Mouse (Mus musculus): ENCODE data around the gene Btnl1. TPM values are rescaled to one million over a fixed set of nuclear protein-coding genes. Genes with fewer than 3 reads are reported as not detected.

The Btnl1 gene
- polyA plus RNA-seq, 1 experiment, result not detected

DNA sequence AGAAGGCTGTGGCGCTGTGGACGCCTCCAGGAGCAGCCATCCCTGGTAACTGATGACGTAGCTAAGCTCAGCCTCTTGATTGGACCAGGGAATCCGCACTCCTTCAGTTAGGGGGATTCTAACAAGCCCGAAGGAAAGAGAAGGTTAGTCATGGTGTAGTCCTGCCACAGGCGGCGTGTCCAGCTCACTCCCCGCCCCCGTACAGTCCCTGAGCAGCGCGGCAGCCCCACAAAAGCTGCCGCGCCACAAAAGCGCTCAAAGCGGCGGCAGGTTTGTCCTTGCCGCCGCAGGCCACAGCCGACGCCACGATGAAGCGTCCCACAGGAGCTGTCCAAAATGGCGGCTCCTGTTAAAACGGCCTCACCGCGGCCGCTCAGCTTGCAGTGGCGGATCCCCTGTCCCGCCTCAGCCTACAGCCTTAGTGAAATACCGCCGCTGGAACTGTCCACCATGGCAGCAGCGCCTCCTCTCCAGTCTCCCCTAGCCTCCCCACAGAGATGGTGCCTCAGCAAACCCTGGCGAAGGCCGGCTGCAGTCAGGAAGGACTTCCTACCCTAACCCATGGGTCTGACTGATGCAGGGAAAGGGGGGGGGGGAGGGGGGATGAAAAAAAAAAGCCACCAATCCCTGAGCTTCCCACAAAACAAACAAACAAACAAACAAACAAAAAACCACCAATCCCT, 21.9 kb downstream of the Btnl1 start, which contains the start of gene BC051142:
Gene BC051142, plus strand, starts transcription at position 110 of the 683 bp plus-strand sequence.
- H3K4me1 ChIP-seq (ENCODE audit: control insufficient read depth, insufficient read depth, low read length), result no peaks in the 10 kb centered on the region
- under 1% methylated on average over 34 of the region's 34 CpGs for WGBS
- H3K36me3 ChIP-seq (ENCODE audit: control insufficient read depth, insufficient read depth, low read length), result no peaks in the 10 kb centered on the region

DNA sequence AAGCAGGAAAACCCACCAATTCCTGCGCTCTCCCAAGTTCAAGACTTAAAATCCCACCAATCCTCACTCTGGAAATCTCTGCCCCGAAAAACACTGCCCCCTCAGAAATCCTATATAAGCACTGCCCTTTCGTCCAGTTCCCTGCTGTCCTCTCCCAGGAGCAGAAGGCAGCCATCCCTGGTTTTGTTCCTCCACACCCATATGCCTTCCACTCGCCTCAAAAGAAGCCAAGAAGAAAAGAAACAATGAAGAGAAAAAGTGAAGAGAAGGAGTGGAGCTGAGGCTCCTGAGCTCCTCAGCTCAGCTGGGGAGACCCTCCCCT, 22.4 kb downstream of the Btnl1 start:
- TF ChIP-seq POLR2A (IDR thresholded peaks at IDR 0.05; ENCODE audit: low read depth, low read length) (no peak), CTCF (conservative IDR thresholded peaks at IDR 0.05; ENCODE audit: insufficient read depth, insufficient read length, low read depth, low read length) (no peak)
- no peak overlapping the region for H3K27ac ChIP-seq (ENCODE audit: insufficient read depth, low read depth, low read length)
- 64% methylated on average over 4 of the region's 4 CpGs for WGBS
- no peak for DNase-seq
- no peak overlapping the region for H3K4me3 ChIP-seq (ENCODE audit: insufficient read depth, low read depth, low read length)
- no peaks in the 10 kb centered on the region for H3K27me3 ChIP-seq (replicated peaks; ENCODE audit: control insufficient read depth, insufficient read depth, low read length)
- H3K36me3 ChIP-seq (ENCODE audit: control insufficient read depth, insufficient read depth, low read length), result no peaks in the 10 kb centered on the region
- H3K4me1 ChIP-seq (ENCODE audit: control insufficient read depth, insufficient read depth, low read length), result no peaks in the 10 kb centered on the region

More for the DNA sequence above, 21.9 kb downstream of the Btnl1 start, which contains the start of gene BC051142:
- peak within 1 kb of the TSS; percentile 59 for H3K4me3 ChIP-seq (ENCODE audit: insufficient read depth, low read depth, low read length)
- TF ChIP-seq CTCF (conservative IDR thresholded peaks at IDR 0.05; ENCODE audit: insufficient read depth, insufficient read length, low read depth, low read length) (no peak), POLR2A (IDR thresholded peaks at IDR 0.05; ENCODE audit: low read depth, low read length) (peak; percentile 61)
- peak; percentile 90 for DNase-seq
- peak within 1 kb of the TSS; percentile 32; the same call in 1 of the 2 replicates for H3K27ac ChIP-seq (ENCODE audit: insufficient read depth, low read depth, low read length)
- no peaks in the 10 kb centered on the region for H3K27me3 ChIP-seq (replicated peaks; ENCODE audit: control insufficient read depth, insufficient read depth, low read length)

DNA sequence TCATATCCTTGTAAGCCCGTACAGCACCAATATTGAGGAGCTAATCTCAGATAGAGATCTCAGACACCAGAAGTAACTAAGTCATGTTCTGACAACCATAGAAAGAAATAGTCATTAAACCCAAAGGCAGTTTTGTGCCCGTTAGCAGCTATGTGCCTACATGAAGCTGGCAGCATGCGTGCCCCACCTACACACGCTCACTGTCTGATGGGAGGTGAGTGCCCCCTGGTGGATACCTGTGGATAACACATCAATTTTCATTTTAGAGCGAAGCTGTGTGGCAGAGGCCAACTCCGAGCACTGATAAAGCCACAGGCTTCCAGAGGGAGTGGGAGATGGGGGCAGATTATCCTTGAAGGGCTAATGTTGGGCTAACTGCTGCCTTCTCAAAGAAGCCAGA, 34.2 kb downstream of the Btnl1 start:
- TF ChIP-seq POLR2A (IDR thresholded peaks at IDR 0.05; ENCODE audit: low read depth, low read length) (no peak), CTCF (conservative IDR thresholded peaks at IDR 0.05; ENCODE audit: insufficient read depth, insufficient read length, low read depth, low read length) (peak; percentile 95)
- 18% methylated on average over 6 of the region's 6 CpGs for WGBS
- no peaks in the 10 kb centered on the region for H3K4me1 ChIP-seq (ENCODE audit: control insufficient read depth, insufficient read depth, low read length)
- no peaks in the 10 kb centered on the region for H3K27me3 ChIP-seq (replicated peaks; ENCODE audit: control insufficient read depth, insufficient read depth, low read length)
- H3K36me3 ChIP-seq (ENCODE audit: control insufficient read depth, insufficient read depth, low read length), result no peaks in the 10 kb centered on the region
- DNase-seq, result peak; percentile 75
- H3K27ac ChIP-seq (ENCODE audit: insufficient read depth, low read depth, low read length), result no peak overlapping the region
- no peak overlapping the region for H3K4me3 ChIP-seq (ENCODE audit: insufficient read depth, low read depth, low read length)

DNA sequence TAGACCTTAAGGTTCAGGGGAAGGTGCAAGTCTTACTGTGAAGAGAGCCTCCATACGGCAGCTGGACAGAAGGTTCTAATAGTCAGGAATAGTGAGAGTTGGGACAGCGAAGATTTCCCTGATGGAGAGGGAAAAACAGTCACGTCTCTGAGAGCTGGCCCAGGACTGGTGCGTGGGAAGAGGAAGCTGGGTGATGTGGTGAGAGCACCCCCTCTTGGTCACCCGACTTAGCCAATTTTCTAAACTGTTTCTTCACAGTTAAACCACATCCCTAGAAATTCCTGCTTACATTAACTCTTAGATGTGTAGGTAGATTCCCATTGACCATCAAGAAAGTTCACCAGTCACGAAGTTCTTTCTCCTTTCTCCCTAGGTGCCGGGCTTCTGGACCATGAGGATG, 43.1 kb downstream of the Btnl1 start:
- no peak for DNase-seq
- no peak overlapping the region for H3K4me3 ChIP-seq (ENCODE audit: insufficient read depth, low read depth, low read length)

DNA sequence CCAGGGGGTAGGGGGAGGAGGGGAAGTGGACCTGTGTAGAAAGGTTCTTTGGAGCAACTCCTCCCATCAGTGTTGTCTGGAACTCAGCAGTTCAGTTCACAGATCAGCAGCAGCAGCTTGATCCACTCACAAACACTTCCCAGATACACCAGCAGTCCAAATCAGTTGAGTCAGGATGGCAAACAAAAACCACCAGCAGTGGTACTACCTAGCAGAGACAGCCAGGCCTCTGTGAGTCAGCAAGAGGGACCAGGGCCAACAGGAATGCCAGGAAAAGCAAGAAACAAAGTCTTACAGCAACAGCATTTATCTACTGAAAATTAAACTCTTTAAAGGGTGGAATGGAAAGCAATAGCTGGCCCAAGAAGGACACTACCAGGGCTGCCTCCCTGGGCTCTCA, 50.7 kb downstream of the Btnl1 start:
- Histone ChIP-seq H3K36me3 (ENCODE audit: control insufficient read depth, insufficient read depth, low read length) (no peaks in the 10 kb centered on the region), H3K27ac (ENCODE audit: insufficient read depth, low read depth, low read length) (no peak overlapping the region), H3K4me1 (ENCODE audit: control insufficient read depth, insufficient read depth, low read length) (no peaks in the 10 kb centered on the region), H3K4me3 (ENCODE audit: insufficient read depth, low read depth, low read length) (no peak overlapping the region), H3K27me3 (replicated peaks; ENCODE audit: control insufficient read depth, insufficient read depth, low read length) (no peaks in the 10 kb centered on the region)
- no peak for DNase-seq
- TF ChIP-seq CTCF (conservative IDR thresholded peaks at IDR 0.05; ENCODE audit: insufficient read depth, insufficient read length, low read depth, low read length), result no peak
- TF ChIP-seq POLR2A (IDR thresholded peaks at IDR 0.05; ENCODE audit: low read depth, low read length), result no peak

More for the DNA sequence above, 43.1 kb downstream of the Btnl1 start:
- TF ChIP-seq POLR2A (IDR thresholded peaks at IDR 0.05; ENCODE audit: low read depth, low read length) (no peak), CTCF (conservative IDR thresholded peaks at IDR 0.05; ENCODE audit: insufficient read depth, insufficient read length, low read depth, low read length) (no peak)
- Histone ChIP-seq H3K27ac (ENCODE audit: insufficient read depth, low read depth, low read length) (no peak overlapping the region), H3K36me3 (ENCODE audit: control insufficient read depth, insufficient read depth, low read length) (no peaks in the 10 kb centered on the region), H3K27me3 (replicated peaks; ENCODE audit: control insufficient read depth, insufficient read depth, low read length) (no peaks in the 10 kb centered on the region), H3K4me1 (ENCODE audit: control insufficient read depth, insufficient read depth, low read length) (no peaks in the 10 kb centered on the region)
- WGBS, result 71% methylated on average over 7 of the region's 7 CpGs

Other genes with a start within 250 kb of the Btnl1 start
- gene H2-DMb2, start 233.8 kb upstream of the Btnl1 start, polyA plus RNA-seq (2012; rRNA removed), result 3.2 and 15.6 TPM in 2 replicates
- gene H2-DMb1, start 224.1 kb upstream of the Btnl1 start, polyA plus RNA-seq (2012; rRNA removed), result 72.3 and 80.5 TPM in 2 replicates
- 14.5 and 19.4 TPM in 2 replicates for gene Tap1, start 189.6 kb upstream of the Btnl1 start, polyA plus RNA-seq (2012; rRNA removed)
- 21.5 and 32.3 TPM in 2 replicates for gene Psmb9, start 189.4 kb upstream of the Btnl1 start, polyA plus RNA-seq (2012; rRNA removed)
- gene Psmb8, start 179.4 kb upstream of the Btnl1 start, polyA plus RNA-seq (2012; rRNA removed), result 34.2 and 58.1 TPM in 2 replicates
- gene Tap2, start 173.6 kb upstream of the Btnl1 start, polyA plus RNA-seq (2012; rRNA removed), result 25.0 and 29.2 TPM in 2 replicates
- 2.3 and 15.1 TPM in 2 replicates for gene H2-Ob, start 138.2 kb upstream of the Btnl1 start, polyA plus RNA-seq (2012; rRNA removed)
- gene H2-Ab1, start 119.4 kb upstream of the Btnl1 start, polyA plus RNA-seq (2012; rRNA removed), result 419 and 490 TPM in 2 replicates
- gene H2-Aa, start 89.3 kb upstream of the Btnl1 start, polyA plus RNA-seq (2012; rRNA removed), result 192 and 298 TPM in 2 replicates
- gene H2-Eb1, start 71.3 kb upstream of the Btnl1 start, polyA plus RNA-seq (2012; rRNA removed), result 128 and 174 TPM in 2 replicates
- 0.04 and 0.78 TPM in 2 replicates for gene H2-Eb2, start 51.5 kb upstream of the Btnl1 start, polyA plus RNA-seq (2012; rRNA removed)
- 0.03 and 0.11 TPM in 2 replicates for gene Btnl2, start 22.3 kb upstream of the Btnl1 start, polyA plus RNA-seq (2012; rRNA removed)
- 0.22 and 1.3 TPM in 2 replicates for gene BC051142, start 21.7 kb downstream of the Btnl1 start, polyA plus RNA-seq (2012; rRNA removed)
- not detected in 2 replicates for gene Btnl4, start 100.2 kb downstream of the Btnl1 start, polyA plus RNA-seq (2012; rRNA removed)
- gene Btnl6, start 140.2 kb downstream of the Btnl1 start, polyA plus RNA-seq (2012; rRNA removed), result not detected in 2 replicates
- gene Notch4, start 187.1 kb downstream of the Btnl1 start, polyA plus RNA-seq (2012; rRNA removed), result 14.4 and 18.4 TPM in 2 replicates
- 10.3 and 12.8 TPM in 2 replicates for gene Gpsm3, start 212.7 kb downstream of the Btnl1 start, polyA plus RNA-seq (2012; rRNA removed)
- 51.3 and 56.2 TPM in 2 replicates for gene Pbx2, start 214.1 kb downstream of the Btnl1 start, polyA plus RNA-seq (2012; rRNA removed)
- 2.1 TPM in 2 replicates for gene Ager, start 220.7 kb downstream of the Btnl1 start, polyA plus RNA-seq (2012; rRNA removed)
- gene Rnf5, start 226.6 kb downstream of the Btnl1 start, polyA plus RNA-seq (2012; rRNA removed), result 208 and 256 TPM in 2 replicates
- gene Agpat1, start 227.1 kb downstream of the Btnl1 start, polyA plus RNA-seq (2012; rRNA removed), result 245 and 294 TPM in 2 replicates
- 5.1 and 5.3 TPM in 2 replicates for gene Egfl8, start 238.8 kb downstream of the Btnl1 start, polyA plus RNA-seq (2012; rRNA removed)

All from kidney, adult 2 months (tissue).